Mouse (Mus musculus) frontal cortex, adult 2 months (tissue): ENCODE measurements at regions not wholly inside any gene's neighbourhood (a gene's known extent, or its start where the extent isn't known, plus 50 kb on each side); places are given as distances from the start of the nearest gene placed in this dataset.

Source experiments
- DNase-seq, 2 experiments: peaks; one replicate each; pipeline ENCODE4 v3.0.0; 2022; ENCODE audit warnings: low spot score in 1 of 2; ENCODE audit errors: extremely low spot score in 1 of 2

- DNase-seq, result no peak
These were observed 111.3 kb upstream of the Vrk1 start for GRCm38 (mm10) chr12:105898580-105899293.

- no peak for DNase-seq
These were observed 110.6 kb upstream of the Vrk1 start for GRCm38 (mm10) chr12:105899294-105899909.

- DNase-seq, result no peak
These were observed 109.5 kb upstream of the Vrk1 start for GRCm38 (mm10) chr12:105900479-105900878.

GRCm38 (mm10) chr12:105903072-105903471 lies 107.0 kb upstream of the Vrk1 start:
- DNase-seq, result no peak

- DNase-seq, result no peak
These were observed 103.4 kb upstream of the Vrk1 start for GRCm38 (mm10) chr12:105906584-105906983.

GRCm38 (mm10) chr12:105907851-105908620 lies 102.0 kb upstream of the Vrk1 start:
- no peak for DNase-seq

GRCm38 (mm10) chr12:105911556-105911955 lies 98.5 kb upstream of the Vrk1 start:
- DNase-seq, result no peak

GRCm38 (mm10) chr12:105917388-105917963 lies 92.6 kb upstream of the Vrk1 start:
- peak in 1 of 2 experiments; percentile 18 for DNase-seq

- no peak for DNase-seq
These were observed 91.3 kb upstream of the Vrk1 start for GRCm38 (mm10) chr12:105918775-105919174.

GRCm38 (mm10) chr12:105927210-105927609 lies 82.8 kb upstream of the Vrk1 start:
- no peak for DNase-seq

- no peak for DNase-seq
These were observed 80.5 kb upstream of the Vrk1 start for GRCm38 (mm10) chr12:105929456-105929921.

- peak; percentile 9 to 45 for DNase-seq
These were observed 74.6 kb upstream of the Vrk1 start for GRCm38 (mm10) chr12:105935441-105935880.

- DNase-seq, result peak in 1 of 2 experiments; percentile 45
These were observed 73.1 kb upstream of the Vrk1 start for GRCm38 (mm10) chr12:105936812-105937530.

- no peak for DNase-seq
These were observed 67.6 kb upstream of the Vrk1 start for GRCm38 (mm10) chr12:105942136-105943076.

- no peak for DNase-seq
These were observed 67.0 kb upstream of the Vrk1 start for GRCm38 (mm10) chr12:105943077-105943433.

- DNase-seq, result no peak
These were observed 62.7 kb upstream of the Vrk1 start for GRCm38 (mm10) chr12:105947332-105947731.

GRCm38 (mm10) chr12:105948322-105948721 lies 61.7 kb upstream of the Vrk1 start:
- no peak for DNase-seq

GRCm38 (mm10) chr12:105955764-105956290 lies 54.2 kb upstream of the Vrk1 start:
- peak in 1 of 2 experiments; percentile 72 for DNase-seq

GRCm38 (mm10) chr12:105959756-105960155 lies 50.3 kb upstream of the Vrk1 start:
- DNase-seq, result no peak
